Mouse (Mus musculus) forebrain, postnatal 0 days (tissue): ENCODE data around the gene Pex1. TPM values are rescaled to one million over a fixed set of nuclear protein-coding genes. Genes with fewer than 3 reads are reported as not detected.

Experiments
- ATAC-seq: fragments of 200-750 bp; cut with Nextera tagmentation; 2 replicates; pipeline ENCODE4 v1.8.0; 2017; ENCODE audit warnings: mild to moderate bottlenecking, moderate library complexity
- DNase-seq: peaks from one replicate; pipeline ENCODE4 v3.0.0-alpha.2; 2015
- H3K27ac ChIP-seq: fragments of 300-500 bp; sonication (generic); 2 replicates; pipeline ENCODE4 v1.5.1; 2014; ENCODE audit warnings: low read depth, mild to moderate bottlenecking, antibody characterized with exemption, low read length, moderate library complexity, mixed read lengths
- H3K27me3 ChIP-seq: fragments of 300-500 bp; sonication (generic); 2 replicates; pipeline ENCODE4 v1.6.1; 2014; ENCODE audit warnings: mild to moderate bottlenecking, low read length, mixed read lengths; ENCODE audit not compliant: insufficient read depth
- H3K36me3 ChIP-seq: fragments of 300-500 bp; sonication (generic); 2 replicates; pipeline ENCODE4 v1.6.1; 2014; ENCODE audit warnings: mild to moderate bottlenecking, moderate library complexity; ENCODE audit not compliant: insufficient read depth
- H3K4me1 ChIP-seq: fragments of 300-500 bp; sonication (generic); 2 replicates; pipeline ENCODE4 v1.6.1; 2014; ENCODE audit warnings: antibody characterized with exemption; ENCODE audit not compliant: insufficient read depth
- H3K4me2 ChIP-seq: fragments of 300-500 bp; sonication (generic); 2 replicates; pipeline ENCODE4 v1.6.1; 2014; ENCODE audit warnings: low read depth, mild to moderate bottlenecking, moderate library complexity
- H3K4me3 ChIP-seq: fragments of 300-500 bp; sonication (generic); 2 replicates; pipeline ENCODE4 v1.5.1; 2014; ENCODE audit warnings: low read depth, low read length, mixed read lengths
- H3K9ac ChIP-seq: fragments of 300-500 bp; sonication (generic); 2 replicates; pipeline ENCODE4 v1.6.1; 2014; ENCODE audit warnings: mild to moderate bottlenecking
- H3K9me3 ChIP-seq: fragments of 300-500 bp; sonication (generic); 2 replicates; pipeline ENCODE4 v1.6.1; 2016; ENCODE audit warnings: low read length
- CTCF ChIP-seq: sonication (generic); IDR thresholded peaks from 2 replicates; pipeline ENCODE4 v1.5.1; 2016; ENCODE audit warnings: antibody characterized with exemption, control low read depth, low read depth
- WGBS: fragments of 180-500 bp; shearing (Covaris S2); extraction: QIAGEN DNeasy Blood & Tissue Kit; methylation state at CpG from one replicate; pipeline ENCODE4 v1.1.7; 2014; 5-methylcytosine and 5-hydroxymethylcytosine counted together
- polyA plus RNA-seq: library from polyadenylated mRNA; unstranded; fragments of >200 nt; fragmentation: Nextera tagmentation; extraction: Ambion mirVana; gene quantifications from 2 replicates; pipeline ENCODE4 v1.2.1, GENCODE M21; 2015
- total RNA-seq: library from RNA; depleted of rRNA; stranded (reverse); fragments of >200 nt; gene quantifications from 2 replicates; pipeline ENCODE4 v1.2.3, GENCODE M21; 2014

The Pex1 gene
- total and polyA plus RNA-seq, 2 experiments from 2014 or later, result 16.6 to 16.7 TPM

GRCm38 (mm10) chr5:3579066-3579465, 16.8 kb upstream of the Pex1 start:
- WGBS, result 94% methylated on average over 7 of the region's 7 CpGs

GRCm38 (mm10) chr5:3596399-3596766, 517 bp downstream of the Pex1 start, which contains the start of gene Rbm48:
TSS of gene Rbm48 (minus strand) at chr5:3596585.
- Histone ChIP-seq H3K9me3 (no peaks in the 10 kb centered on the region), H3K9ac (peak within 1 kb of the TSS; percentile 73), H3K4me1 (peaks cover 12% of the 10 kb centered on the region; the same call in 1 of the 2 replicates), H3K4me3 (peak within 1 kb of the TSS; percentile 71), H3K27me3 (no peaks in the 10 kb centered on the region), H3K4me2 (peak within 1 kb of the TSS; percentile 90), H3K36me3 (peaks cover 9% of the 10 kb centered on the region; the same call in 1 of the 2 replicates), H3K27ac (peak within 1 kb of the TSS; percentile 80)
- TF ChIP-seq CTCF, result peak; percentile 79
- peak; percentile 87 for ATAC-seq
- DNase-seq, result peak; percentile 86
- WGBS, result under 1% methylated on average over 31 of the region's 31 CpGs

More at GRCm38 (mm10) chr5:3579066-3579465, 16.8 kb upstream of the Pex1 start:
- Histone ChIP-seq H3K4me1 (no peaks in the 10 kb centered on the region), H3K4me3 (no peak overlapping the region), H3K9ac (no peak overlapping the region), H3K27ac (no peak overlapping the region), H3K9me3 (no peaks in the 10 kb centered on the region), H3K27me3 (no peaks in the 10 kb centered on the region), H3K4me2 (no peak overlapping the region), H3K36me3 (peaks cover 63% of the 10 kb centered on the region)
- TF ChIP-seq CTCF, result no peak
- ATAC-seq (no peak), DNase-seq (no peak)

- Histone ChIP-seq H3K27ac (no peak overlapping the region), H3K9me3 (no peaks in the 10 kb centered on the region), H3K4me2 (peak overlapping the region; percentile 90), H3K4me3 (peak overlapping the region; percentile 71), H3K27me3 (no peaks in the 10 kb centered on the region), H3K4me1 (peaks cover 12% of the 10 kb centered on the region; the same call in 1 of the 2 replicates), H3K9ac (no peak overlapping the region), H3K36me3 (0 out of 2 replicates have a peak, but pooled peaks cover 2% of the 10 kb centered on the region)
- no peak for ATAC-seq
- TF ChIP-seq CTCF, result no peak
- DNase-seq, result no peak
These were observed 1.3 kb downstream of the Pex1 start for GRCm38 (mm10) chr5:3597171-3597570.

GRCm38 (mm10) chr5:3598766-3599165, 2.9 kb downstream of the Pex1 start:
- Histone ChIP-seq H3K4me2 (no peak overlapping the region), H3K9me3 (no peaks in the 10 kb centered on the region), H3K4me1 (peaks cover 12% of the 10 kb centered on the region; the same call in 1 of the 2 replicates), H3K9ac (no peak overlapping the region), H3K4me3 (no peak overlapping the region), H3K27ac (no peak overlapping the region), H3K27me3 (no peaks in the 10 kb centered on the region), H3K36me3 (peaks cover 3% of the 10 kb centered on the region; the same call in 1 of the 2 replicates)
- no peak for TF ChIP-seq CTCF
- 94% methylated on average over 5 of the region's 5 CpGs for WGBS
- DNase-seq (no peak), ATAC-seq (no peak)

GRCm38 (mm10) chr5:3600298-3600697, 4.4 kb downstream of the Pex1 start:
- TF ChIP-seq CTCF, result no peak
- no peak for DNase-seq
- WGBS, result 74% methylated on average over 1 of the region's 1 CpGs
- Histone ChIP-seq H3K36me3 (peaks cover 17% of the 10 kb centered on the region), H3K27me3 (no peaks in the 10 kb centered on the region), H3K9me3 (no peaks in the 10 kb centered on the region), H3K27ac (no peak overlapping the region), H3K9ac (no peak overlapping the region), H3K4me1 (peaks cover 5% of the 10 kb centered on the region; the same call in 1 of the 2 replicates), H3K4me2 (no peak overlapping the region), H3K4me3 (no peak overlapping the region)
- no peak for ATAC-seq

GRCm38 (mm10) chr5:3600790-3601189, 4.9 kb downstream of the Pex1 start:
- no peak for TF ChIP-seq CTCF
- Histone ChIP-seq H3K27me3 (no peaks in the 10 kb centered on the region), H3K9me3 (no peaks in the 10 kb centered on the region), H3K4me3 (no peak overlapping the region), H3K4me1 (0 out of 2 replicates have a peak, but pooled peaks cover 3% of the 10 kb centered on the region), H3K27ac (no peak overlapping the region), H3K36me3 (peaks cover 22% of the 10 kb centered on the region), H3K4me2 (no peak overlapping the region), H3K9ac (no peak overlapping the region)
- DNase-seq (no peak), ATAC-seq (no peak)
- 92% methylated on average over 3 of the region's 3 CpGs for WGBS

- 96% methylated on average over 9 of the region's 9 CpGs for WGBS
- ATAC-seq, result no peak
- TF ChIP-seq CTCF, result no peak
- H3K4me2 ChIP-seq, result no peak overlapping the region
- peaks cover 56% of the 10 kb centered on the region for H3K36me3 ChIP-seq
- no peak overlapping the region for H3K4me3 ChIP-seq
- no peak overlapping the region for H3K9ac ChIP-seq
- no peak overlapping the region for H3K27ac ChIP-seq
- no peaks in the 10 kb centered on the region for H3K27me3 ChIP-seq
- no peaks in the 10 kb centered on the region for H3K9me3 ChIP-seq
- H3K4me1 ChIP-seq, result no peaks in the 10 kb centered on the region
- DNase-seq, result no peak
These were observed 11.2 kb downstream of the Pex1 start for GRCm38 (mm10) chr5:3607114-3607513.
